Mouse (Mus musculus) G1E (cell line): Measurements from ENCODE around the gene Tm4sf5.

Experiments used
- CTCF ChIP-seq: IDR thresholded peaks from 2 replicates; pipeline ENCODE4 v1.5.1; 2012; ENCODE audit warnings: low read depth, low read length, inconsistent platforms, mixed read lengths
- GATA2 ChIP-seq: IDR thresholded peaks from 2 replicates; pipeline ENCODE4 v1.6.1; 2012; ENCODE audit warnings: low read depth, low read length, inconsistent platforms, borderline replicate concordance
- POLR2AphosphoS5 ChIP-seq: IDR thresholded peaks from 2 replicates; pipeline ENCODE4 v1.6.1; 2012; ENCODE audit warnings: low read depth, low read length, inconsistent platforms; ENCODE audit not compliant: insufficient replicate concordance

- TF ChIP-seq CTCF: no peak
- TF ChIP-seq POLR2AphosphoS5: no peak
- TF ChIP-seq GATA2: no peak
These were observed 48.9 kb downstream of the Tm4sf5 start for GRCm38 (mm10) chr11:70553940-70554339.
